Mouse (Mus musculus): Measurements from ENCODE around the gene Lin7a. TPM values are rescaled to one million over a fixed set of nuclear protein-coding genes. Genes with fewer than 3 reads are reported as not detected.

Gene Lin7a
- polyA plus RNA-seq, 1 experiment: 21.3 TPM

DNA sequence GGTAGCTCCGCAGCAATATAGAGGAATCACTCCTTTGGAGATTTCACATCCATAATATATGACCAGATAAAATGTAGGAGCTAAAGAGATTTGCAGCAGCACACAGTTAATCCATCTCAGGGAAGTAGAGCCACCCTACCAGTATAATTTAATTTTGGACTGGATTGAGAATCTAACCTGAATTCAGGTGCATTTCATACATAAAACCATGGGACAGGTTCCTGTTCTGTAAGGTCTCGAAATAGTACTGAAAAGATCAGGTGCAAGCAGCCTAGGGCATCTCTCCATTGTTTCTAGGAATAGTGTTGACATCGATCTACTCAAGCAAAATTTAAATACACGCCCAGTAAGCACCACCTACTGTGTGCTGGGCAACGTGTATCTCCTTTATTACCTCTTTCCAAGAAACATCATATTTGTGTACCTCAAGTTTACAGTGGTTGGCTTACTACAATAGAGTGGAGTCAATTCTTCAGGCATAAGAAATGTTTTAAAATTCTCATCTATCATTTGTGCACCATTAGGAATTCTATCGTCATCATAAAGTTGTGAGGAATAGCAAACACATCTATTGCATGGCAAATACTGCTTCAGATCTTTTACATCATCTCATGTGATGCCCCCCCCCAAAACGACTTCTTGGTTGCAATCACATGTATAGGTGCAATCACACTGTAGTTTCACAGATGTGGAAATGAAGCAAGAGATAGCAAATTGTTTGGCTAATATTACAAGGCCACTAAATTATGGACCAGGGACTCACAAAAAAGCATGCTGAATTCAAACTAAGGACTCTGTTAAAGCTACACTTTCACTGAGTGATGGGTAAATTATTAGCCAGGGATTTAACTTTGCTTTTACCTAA is 20.9 kb upstream of the Lin7a start:
- H3K27ac ChIP-seq (ENCODE audit: insufficient read depth, low read length): no peak overlapping the region
- TF ChIP-seq CTCF (IDR thresholded peaks at IDR 0.05; ENCODE audit: extremely low read depth, insufficient read depth, low read length) (no peak), POLR2A (IDR thresholded peaks at IDR 0.05; ENCODE audit: extremely low read depth, insufficient read depth, low read length) (no peak)
- no peak overlapping the region for H3K4me3 ChIP-seq (ENCODE audit: insufficient read depth, low read length)
- H3K4me1 ChIP-seq (ENCODE audit: control insufficient read depth, insufficient read depth, low read length): no peaks in the 10 kb centered on the region

GRCm38 (mm10) chr10:107251271-107251670 is 20.2 kb upstream of the Lin7a start:
- no peak for TF ChIP-seq CTCF (IDR thresholded peaks at IDR 0.05; ENCODE audit: extremely low read depth, insufficient read depth, low read length)
- Histone ChIP-seq H3K4me3 (ENCODE audit: insufficient read depth, low read length) (no peak overlapping the region), H3K4me1 (ENCODE audit: control insufficient read depth, insufficient read depth, low read length) (no peaks in the 10 kb centered on the region), H3K27ac (ENCODE audit: insufficient read depth, low read length) (no peak overlapping the region)

GRCm38 (mm10) chr10:107251801-107252502 is 19.5 kb upstream of the Lin7a start:
- TF ChIP-seq POLR2A (IDR thresholded peaks at IDR 0.05; ENCODE audit: extremely low read depth, insufficient read depth, low read length): no peak
- no peak overlapping the region for H3K4me3 ChIP-seq (ENCODE audit: insufficient read depth, low read length)
- no peak overlapping the region for H3K27ac ChIP-seq (ENCODE audit: insufficient read depth, low read length)
- H3K4me1 ChIP-seq (ENCODE audit: control insufficient read depth, insufficient read depth, low read length): no peaks in the 10 kb centered on the region

DNA sequence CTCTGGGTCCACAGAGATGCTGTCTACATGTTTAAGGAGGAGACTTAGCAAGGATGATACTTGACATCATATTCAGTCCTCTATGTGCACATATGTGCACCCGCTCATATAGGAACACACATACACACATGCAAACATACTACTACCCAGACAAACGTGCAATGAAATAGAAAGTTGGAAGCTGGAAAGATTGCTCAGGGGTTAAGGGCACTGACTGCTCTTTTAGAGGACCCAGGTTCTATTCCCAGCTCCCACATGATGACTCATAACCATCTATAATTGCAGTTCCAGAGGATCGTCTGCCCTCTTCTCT is 19.0 kb upstream of the Lin7a start:
- Histone ChIP-seq H3K4me1 (ENCODE audit: control insufficient read depth, insufficient read depth, low read length) (no peaks in the 10 kb centered on the region), H3K4me3 (ENCODE audit: insufficient read depth, low read length) (no peak overlapping the region), H3K27ac (ENCODE audit: insufficient read depth, low read length) (no peak overlapping the region)
- TF ChIP-seq CTCF (IDR thresholded peaks at IDR 0.05; ENCODE audit: extremely low read depth, insufficient read depth, low read length) (no peak), POLR2A (IDR thresholded peaks at IDR 0.05; ENCODE audit: extremely low read depth, insufficient read depth, low read length) (no peak)

DNA sequence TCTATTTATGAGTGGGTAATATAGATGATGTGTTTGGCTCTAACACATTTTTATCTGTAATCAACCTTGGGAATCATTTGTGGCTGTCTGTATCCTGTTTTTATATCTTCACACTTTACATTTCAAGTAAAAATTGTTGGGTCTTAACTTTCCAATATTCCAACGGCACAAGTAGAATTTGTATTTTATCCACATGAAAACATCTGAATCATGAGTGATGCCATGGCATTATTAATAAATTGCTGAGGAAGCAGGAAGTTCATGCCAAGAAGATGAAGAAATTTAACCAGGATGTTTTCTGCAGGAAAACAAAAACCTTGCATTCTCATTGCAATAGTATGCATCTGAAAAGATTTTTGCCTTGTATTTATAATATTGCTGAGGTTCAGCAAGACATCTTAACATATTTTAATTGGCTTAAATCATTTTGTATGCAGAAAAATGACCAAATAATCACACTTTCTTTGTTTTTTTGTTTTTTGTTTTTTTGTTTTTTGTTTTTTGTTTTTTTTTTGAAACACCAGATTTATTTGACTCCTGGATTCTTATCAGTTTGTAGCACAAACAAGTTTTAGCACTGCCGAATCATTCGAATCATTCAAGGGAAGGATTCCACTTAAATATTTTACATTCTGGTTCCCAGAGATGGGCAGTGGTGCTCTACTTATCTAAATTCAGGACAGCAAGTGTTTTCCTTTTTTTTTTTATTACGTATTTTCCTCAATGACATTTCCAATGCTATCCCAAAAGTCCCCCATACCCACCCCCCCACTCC is 18.1 kb upstream of the Lin7a start:
- no peak overlapping the region for H3K4me3 ChIP-seq (ENCODE audit: insufficient read depth, low read length)

GRCm38 (mm10) chr10:107254656-107255055 is 16.8 kb upstream of the Lin7a start:
- Histone ChIP-seq H3K27ac (ENCODE audit: insufficient read depth, low read length) (no peak overlapping the region), H3K4me1 (ENCODE audit: control insufficient read depth, insufficient read depth, low read length) (no peaks in the 10 kb centered on the region), H3K4me3 (ENCODE audit: insufficient read depth, low read length) (no peak overlapping the region)
- TF ChIP-seq POLR2A (IDR thresholded peaks at IDR 0.05; ENCODE audit: extremely low read depth, insufficient read depth, low read length): no peak
- TF ChIP-seq CTCF (IDR thresholded peaks at IDR 0.05; ENCODE audit: extremely low read depth, insufficient read depth, low read length): no peak

More for the DNA sequence above, 18.1 kb upstream of the Lin7a start:
- no peak overlapping the region for H3K27ac ChIP-seq (ENCODE audit: insufficient read depth, low read length)
- H3K4me1 ChIP-seq (ENCODE audit: control insufficient read depth, insufficient read depth, low read length): no peaks in the 10 kb centered on the region
- TF ChIP-seq POLR2A (IDR thresholded peaks at IDR 0.05; ENCODE audit: extremely low read depth, insufficient read depth, low read length) (no peak), CTCF (IDR thresholded peaks at IDR 0.05; ENCODE audit: extremely low read depth, insufficient read depth, low read length) (no peak)

DNA sequence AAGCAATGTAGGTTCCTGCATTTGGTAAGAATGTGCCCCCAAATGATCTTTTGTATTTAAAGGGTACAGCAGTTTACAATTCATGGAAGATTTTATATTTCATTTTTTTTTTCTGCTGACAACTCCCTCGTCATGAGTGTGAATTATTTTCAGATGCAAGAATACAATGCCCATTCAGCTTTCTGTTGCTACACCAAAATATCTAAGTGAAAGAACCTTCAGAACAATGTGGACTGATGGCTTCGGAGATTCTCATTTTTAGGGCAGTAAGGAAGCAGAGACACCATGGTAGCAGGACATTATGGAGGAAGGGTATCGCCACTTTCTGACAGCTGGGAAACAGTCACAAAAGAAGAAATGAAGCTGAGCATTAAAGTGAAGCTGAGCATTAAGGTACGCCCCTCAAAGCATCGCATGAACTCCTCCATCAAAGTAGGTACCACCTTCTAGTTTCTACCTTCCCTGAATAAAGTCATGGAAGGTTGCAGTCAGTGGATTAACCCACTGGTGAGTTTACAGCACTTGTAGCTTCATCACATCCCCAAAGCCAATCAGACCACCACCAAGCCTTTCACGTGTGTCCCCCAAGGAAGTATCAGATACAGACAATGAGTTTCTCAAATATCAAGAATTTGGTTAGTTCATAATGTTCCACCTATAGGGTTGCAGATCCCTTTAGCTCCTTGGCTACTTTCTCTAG is 16.0 kb upstream of the Lin7a start:
- no peaks in the 10 kb centered on the region for H3K4me1 ChIP-seq (ENCODE audit: control insufficient read depth, insufficient read depth, low read length)
- TF ChIP-seq POLR2A (IDR thresholded peaks at IDR 0.05; ENCODE audit: extremely low read depth, insufficient read depth, low read length) (no peak), CTCF (IDR thresholded peaks at IDR 0.05; ENCODE audit: extremely low read depth, insufficient read depth, low read length) (no peak)
- H3K27ac ChIP-seq (ENCODE audit: insufficient read depth, low read length): no peak overlapping the region
- H3K4me3 ChIP-seq (ENCODE audit: insufficient read depth, low read length): no peak overlapping the region

- Histone ChIP-seq H3K4me3 (ENCODE audit: insufficient read depth, low read length) (no peak overlapping the region), H3K4me1 (ENCODE audit: control insufficient read depth, insufficient read depth, low read length) (no peaks in the 10 kb centered on the region), H3K27ac (ENCODE audit: insufficient read depth, low read length) (no peak overlapping the region)
- TF ChIP-seq CTCF (IDR thresholded peaks at IDR 0.05; ENCODE audit: extremely low read depth, insufficient read depth, low read length) (no peak), POLR2A (IDR thresholded peaks at IDR 0.05; ENCODE audit: extremely low read depth, insufficient read depth, low read length) (no peak)
These were observed 15.0 kb upstream of the Lin7a start for GRCm38 (mm10) chr10:107256451-107256960.

DNA sequence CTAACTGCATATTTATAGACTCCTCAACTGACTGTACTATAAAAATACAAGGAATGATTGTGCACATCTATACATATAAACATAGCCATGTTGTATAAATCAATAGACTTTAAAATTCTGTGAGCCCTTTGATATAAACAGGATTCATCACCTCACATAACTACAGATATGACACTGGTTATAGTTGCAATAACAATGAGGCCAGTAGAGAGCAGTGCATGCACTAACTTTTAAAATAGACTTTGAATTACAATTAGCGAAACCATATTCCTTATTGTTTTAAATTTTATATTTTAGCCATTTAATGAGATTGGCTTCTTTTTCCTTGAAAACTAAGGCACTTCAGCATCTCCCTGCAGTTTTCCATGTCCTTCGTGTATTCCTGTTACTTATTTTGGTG is 11.1 kb upstream of the Lin7a start:
- Histone ChIP-seq H3K4me1 (ENCODE audit: control insufficient read depth, insufficient read depth, low read length) (no peaks in the 10 kb centered on the region), H3K27ac (ENCODE audit: insufficient read depth, low read length) (no peak overlapping the region), H3K4me3 (ENCODE audit: insufficient read depth, low read length) (no peak overlapping the region)
- TF ChIP-seq CTCF (IDR thresholded peaks at IDR 0.05; ENCODE audit: extremely low read depth, insufficient read depth, low read length) (no peak), POLR2A (IDR thresholded peaks at IDR 0.05; ENCODE audit: extremely low read depth, insufficient read depth, low read length) (no peak)

Measured in cortical plate, adult 2 months (tissue).